Mouse (Mus musculus): Measurements from ENCODE around the gene Mpc2.

Mpc2 gene

GRCm38 (mm10) chr1:165503307-165504024 lies 43.0 kb downstream of the Mpc2 start:
- DNase-seq (ENCODE audit: low read depth, low spot score), result no peak

DNA sequence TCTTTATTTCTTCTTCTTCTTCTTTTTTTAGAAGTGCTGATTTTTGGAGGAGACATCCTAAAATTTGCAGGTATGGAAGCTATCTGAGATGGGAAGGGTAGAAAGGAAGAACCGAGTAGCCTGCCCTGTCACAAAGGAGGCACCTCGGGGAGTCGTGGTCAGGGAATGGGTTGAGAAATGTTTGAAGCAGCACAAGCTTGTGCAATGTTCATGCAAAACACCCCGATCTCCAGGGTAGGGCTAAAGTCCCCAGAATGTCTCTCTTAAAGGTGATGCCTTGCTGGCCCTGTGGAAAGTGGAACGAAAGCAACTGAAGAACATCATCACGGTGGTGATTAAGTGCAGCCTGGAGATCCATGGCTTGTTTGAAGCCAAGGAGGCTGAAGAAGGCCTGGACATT lies 45.9 kb downstream of the Mpc2 start:
- no peak for DNase-seq (ENCODE audit: low read depth, low spot score)

DNA sequence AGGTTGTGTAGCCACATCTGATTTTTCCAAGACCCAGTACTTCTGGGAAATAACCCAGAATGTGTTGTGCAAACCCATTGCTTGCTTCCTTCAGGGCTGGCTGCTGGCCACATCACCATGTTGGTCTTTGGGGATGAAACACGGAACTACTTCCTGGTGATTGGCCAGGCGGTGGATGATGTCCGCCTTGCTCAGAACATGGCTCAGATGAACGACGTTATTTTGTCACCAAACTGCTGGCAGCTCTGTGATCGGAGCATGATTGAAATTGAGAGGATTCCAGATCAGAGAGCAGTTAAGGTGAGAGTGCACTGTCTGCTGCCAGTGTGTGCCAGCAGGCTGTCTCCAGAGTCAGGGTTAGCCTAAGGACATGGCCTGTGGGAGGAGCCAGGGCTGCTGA lies 49.7 kb downstream of the Mpc2 start:
- DNase-seq (ENCODE audit: low read depth, low spot score), result no peak

- DNase-seq (ENCODE audit: low read depth, low spot score), result no peak
Measured at GRCm38 (mm10) chr1:165520716-165521115, 60.3 kb downstream of the Mpc2 start.

Measured in telencephalon, adult 2 months (tissue).